Mouse (Mus musculus): ENCODE measurements around the gene AC161166.1. TPM values are rescaled to one million over a fixed set of nuclear protein-coding genes. Genes with fewer than 3 reads are reported as not detected.

Gene AC161166.1
- not detected for total RNA-seq (2021)
- long read RNA-seq, experiment 1 = 0 reads
- long read RNA-seq, experiment 2 = 0 reads

GRCm38 (mm10) chr7:24512355-24512754 is at the start of gene AC161166.1:
AC161166.1 (minus strand) TSS chr7:24512455.
- DNase-seq = no peak
- intact Hi-C loops (cut with DNase I) = no loop called here

GRCm38 (mm10) chr7:24561450-24561849 is 49.2 kb upstream of the AC161166.1 start:
- intact Hi-C loops (cut with DNase I) = no loop called here
- no peak for DNase-seq

GRCm38 (mm10) chr7:24555786-24556185 is 43.5 kb upstream of the AC161166.1 start:
- intact Hi-C loops (cut with DNase I) = no loop called here
- no peak for DNase-seq

- intact Hi-C loops (cut with DNase I) = no loop called here
- no peak for DNase-seq
Observed at GRCm38 (mm10) chr7:24551985-24552759, 39.9 kb upstream of the AC161166.1 start.

GRCm38 (mm10) chr7:24547534-24548036 is 35.3 kb upstream of the AC161166.1 start:
- no peak for DNase-seq
- intact Hi-C loops (cut with DNase I) = loop anchor here (1.0 to 5.0 kb wide), 2 partner anchors 17 to 45 kb away; partner anchors contain the start of gene Irgq

GRCm38 (mm10) chr7:24546634-24547389 is 34.6 kb upstream of the AC161166.1 start:
- peak; percentile 99 for DNase-seq
- intact Hi-C loops (cut with DNase I) = loop anchor here (1.0 to 5.0 kb wide), 2 partner anchors 17 to 45 kb away; partner anchors contain the start of gene Irgq

- no peak for DNase-seq
- intact Hi-C loops (cut with DNase I) = loop anchor here (5.0 kb wide), 1 partner anchor 46 kb away; no protein-coding TSS in a partner anchor
Observed at GRCm38 (mm10) chr7:24546068-24546614, 33.9 kb upstream of the AC161166.1 start, which contains the start of the genes Pinlyp and Xrcc1. Pinlyp (minus strand) TSS chr7:24546118. Xrcc1 (plus strand) TSS chr7:24546289.

GRCm38 (mm10) chr7:24544506-24544905 is 32.3 kb upstream of the AC161166.1 start:
- DNase-seq = no peak
- intact Hi-C loops (cut with DNase I) = no loop called here

- intact Hi-C loops (cut with DNase I) = no loop called here
- DNase-seq = no peak
Observed at GRCm38 (mm10) chr7:24539686-24540085, 27.4 kb upstream of the AC161166.1 start.

GRCm38 (mm10) chr7:24538701-24539100 is 26.4 kb upstream of the AC161166.1 start:
- intact Hi-C loops (cut with DNase I) = no loop called here
- DNase-seq = no peak

GRCm38 (mm10) chr7:24538154-24538553 is 25.9 kb upstream of the AC161166.1 start:
- intact Hi-C loops (cut with DNase I) = no loop called here
- peak in 1 of 2 experiments; percentile 45 for DNase-seq

- intact Hi-C loops (cut with DNase I) = no loop called here
- DNase-seq = no peak
Observed at GRCm38 (mm10) chr7:24537591-24537990, 25.3 kb upstream of the AC161166.1 start.

- DNase-seq = no peak
- intact Hi-C loops (cut with DNase I) = no loop called here
Observed at GRCm38 (mm10) chr7:24537081-24537480, 24.8 kb upstream of the AC161166.1 start.

GRCm38 (mm10) chr7:24534301-24534700 is 22.0 kb upstream of the AC161166.1 start:
- intact Hi-C loops (cut with DNase I) = no loop called here
- no peak for DNase-seq

- intact Hi-C loops (cut with DNase I) = no loop called here
- DNase-seq = no peak
Observed at GRCm38 (mm10) chr7:24533806-24534205, 21.6 kb upstream of the AC161166.1 start.

GRCm38 (mm10) chr7:24533031-24533571 is 20.8 kb upstream of the AC161166.1 start:
- no peak for DNase-seq
- intact Hi-C loops (cut with DNase I) = no loop called here

- peak; percentile 74 to 83 for DNase-seq
- intact Hi-C loops (cut with DNase I) = no loop called here
Observed at GRCm38 (mm10) chr7:24531211-24531971, 19.1 kb upstream of the AC161166.1 start.

GRCm38 (mm10) chr7:24530062-24530931 is 18.0 kb upstream of the AC161166.1 start, which contains the start of gene Irgq:
Irgq (plus strand) TSS chr7:24530689.
- DNase-seq = peak; percentile 99
- intact Hi-C loops (cut with DNase I) = loop anchor here (1.0 kb wide), 2 partner anchors 17 to 23 kb away; partner anchors contain the start of gene Zfp428

Data from heart, postnatal 14 days (tissue).